Mouse (Mus musculus) embryonic facial prominence, embryonic 12.5 days (tissue): ENCODE measurements at regions not wholly inside any gene's neighbourhood (a gene's known extent, or its start where the extent isn't known, plus 50 kb on each side); places are given as distances from the start of the nearest gene placed in this dataset.
"Not testable (repeated sequence)": the region's sequence is repeated elsewhere in the genome, so short reads cannot be mapped to it uniquely, and the experiment has no call there.

Source experiments
- ATAC-seq: fragments of 200-750 bp; cut with Nextera tagmentation; 2 replicates; pipeline ENCODE4 v1.8.0; 2017; ENCODE audit not compliant: insufficient number of reproducible peaks, insufficient read depth, low FRiP score, low TSS enrichment
- H3K27ac ChIP-seq: fragments of 300-500 bp; sonication (generic); 2 replicates; pipeline ENCODE4 v1.5.1; 2016; ENCODE audit warnings: mild to moderate bottlenecking
- H3K27me3 ChIP-seq: fragments of 300-500 bp; sonication (generic); 2 replicates; pipeline ENCODE4 v1.6.1; 2016; ENCODE audit warnings: mild to moderate bottlenecking, moderate library complexity
- H3K36me3 ChIP-seq: fragments of 300-500 bp; sonication (generic); 2 replicates; pipeline ENCODE4 v1.6.1; 2016; ENCODE audit warnings: mild to moderate bottlenecking
- H3K4me1 ChIP-seq: fragments of 300-500 bp; sonication (generic); 2 replicates; pipeline ENCODE4 v1.6.1; 2016
- H3K4me2 ChIP-seq: fragments of 300-500 bp; sonication (generic); replicated peaks from 2 replicates; pipeline ENCODE4 v1.6.1; 2016; ENCODE audit warnings: mild to moderate bottlenecking, moderate library complexity
- H3K4me3 ChIP-seq: fragments of 300-500 bp; sonication (generic); 2 replicates; pipeline ENCODE4 v1.5.1; 2016; ENCODE audit warnings: mild to moderate bottlenecking
- H3K9ac ChIP-seq: fragments of 300-500 bp; sonication (generic); 2 replicates; pipeline ENCODE4 v1.6.1; 2016; ENCODE audit warnings: mild to moderate bottlenecking, moderate library complexity
- H3K9me3 ChIP-seq: fragments of 300-500 bp; sonication (generic); 2 replicates; pipeline ENCODE4 v1.6.1; 2016; ENCODE audit warnings: mild to moderate bottlenecking, moderate library complexity
- WGBS: fragments of 180-500 bp; shearing (Covaris S2); methylation state at CpG from one replicate; pipeline ENCODE4 v1.1.7; 2016; 5-methylcytosine and 5-hydroxymethylcytosine counted together

DNA sequence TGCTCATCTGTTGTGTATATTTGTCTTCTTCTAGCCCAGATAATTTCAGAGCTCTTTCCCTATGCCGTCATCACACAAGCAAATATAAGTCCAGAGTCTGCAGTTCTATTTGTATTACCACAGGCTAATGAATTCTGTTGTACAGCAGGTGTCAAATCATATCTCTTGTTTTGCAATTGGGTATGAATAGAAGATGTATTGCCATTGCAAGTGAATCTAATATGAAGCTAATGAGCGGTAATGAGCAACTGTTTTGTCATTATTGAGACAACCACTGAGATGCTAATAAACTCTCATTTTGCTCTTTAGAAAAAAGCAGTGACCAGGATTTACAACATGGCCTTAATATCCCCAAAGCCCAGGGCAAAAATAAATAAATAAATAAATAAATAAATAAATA lies 73.5 kb upstream of the Vrk2 start:
- Histone ChIP-seq H3K4me2 (no peak overlapping the region), H3K9me3 (no peaks in the 10 kb centered on the region), H3K4me1 (no peaks in the 10 kb centered on the region), H3K4me3 (no peak overlapping the region), H3K36me3 (no peaks in the 10 kb centered on the region), H3K27ac (no peak overlapping the region), H3K9ac (no peak overlapping the region), H3K27me3 (no peaks in the 10 kb centered on the region)
- ATAC-seq: no peak
- WGBS: 91% methylated on average over 2 of the region's 2 CpGs

- H3K9ac ChIP-seq: no peak overlapping the region
- H3K4me1 ChIP-seq: no peaks in the 10 kb centered on the region
- 0 out of 2 replicates have a peak, but pooled peaks have one; percentile 47 for ATAC-seq
- H3K27ac ChIP-seq: no peak overlapping the region
- H3K4me3 ChIP-seq: no peak overlapping the region
- H3K27me3 ChIP-seq: no peaks in the 10 kb centered on the region
- H3K36me3 ChIP-seq: no peaks in the 10 kb centered on the region
- no peak overlapping the region for H3K4me2 ChIP-seq
- no peaks in the 10 kb centered on the region for H3K9me3 ChIP-seq
These were observed 67.1 kb upstream of the Vrk2 start for GRCm38 (mm10) chr11:26660878-26661277.

DNA sequence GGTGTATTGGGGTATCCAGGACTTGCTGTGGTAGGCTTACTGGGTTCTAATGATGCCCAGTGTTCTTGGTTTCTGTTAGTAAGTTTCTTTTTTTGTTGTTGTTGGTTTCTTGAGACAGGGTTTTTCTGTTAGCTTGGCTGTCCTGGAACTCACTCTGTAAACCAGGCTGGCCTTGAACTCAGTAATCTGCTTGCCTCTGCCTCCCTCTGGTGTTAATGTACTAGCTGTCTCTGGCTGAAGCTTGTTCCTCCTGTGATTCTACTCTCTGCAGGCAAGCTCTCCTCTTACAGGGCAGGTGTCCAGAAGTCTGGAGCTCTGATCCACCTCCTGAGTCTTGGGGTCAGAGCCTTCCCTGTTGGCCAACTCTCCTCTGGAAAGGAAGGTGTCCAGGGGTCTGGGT lies 55.4 kb upstream of the Vrk2 start:
- not testable (repeated sequence) for ATAC-seq

More for the DNA sequence above, 55.4 kb upstream of the Vrk2 start:
- not testable (repeated sequence) for H3K27ac ChIP-seq, H3K9me3 ChIP-seq, H3K36me3 ChIP-seq, H3K4me3 ChIP-seq, H3K9ac ChIP-seq, H3K4me1 ChIP-seq, H3K27me3 ChIP-seq, H3K4me2 ChIP-seq
